Mouse (Mus musculus) midbrain, embryonic 14.5 days (tissue): ENCODE results near the gene Tead3. TPM values are rescaled to one million over a fixed set of nuclear protein-coding genes. Genes with fewer than 3 reads are reported as not detected.
A peak's percentile ranks its signal among the peaks of the same experiment; 100 is the strongest.
"Not testable (repeated sequence)": the region's sequence is repeated elsewhere in the genome, so short reads cannot be mapped to it uniquely, and the experiment has no call there.

Experiments used
- ATAC-seq: fragments of 200-750 bp; cut with Nextera tagmentation; 2 replicates; pipeline ENCODE4 v1.8.0; 2017; ENCODE audit warnings: moderate number of reproducible peaks, moderate library complexity; ENCODE audit not compliant: low FRiP score, low TSS enrichment
- DNase-seq: peaks from one replicate; pipeline ENCODE4 v3.0.0-alpha.2; 2015
- H3K27ac ChIP-seq: fragments of 300-500 bp; sonication (generic); replicated peaks from 2 replicates; pipeline ENCODE4 v1.5.1; 2014; ENCODE audit warnings: mild to moderate bottlenecking, low read depth, low read length, moderate library complexity
- H3K27me3 ChIP-seq: fragments of 300-500 bp; sonication (generic); 2 replicates; pipeline ENCODE4 v1.6.1; 2014; ENCODE audit warnings: low read length, control low read depth, mixed read lengths; ENCODE audit not compliant: control insufficient read depth, insufficient read depth
- H3K36me3 ChIP-seq: fragments of 300-500 bp; sonication (generic); 2 replicates; pipeline ENCODE4 v1.6.1; 2014; ENCODE audit warnings: low read length, control low read depth; ENCODE audit not compliant: control insufficient read depth, insufficient read depth
- H3K4me1 ChIP-seq: fragments of 300-500 bp; sonication (generic); 2 replicates; pipeline ENCODE4 v1.6.1; 2014; ENCODE audit warnings: mild to moderate bottlenecking, antibody characterized with exemption, low read length, control low read depth; ENCODE audit not compliant: control insufficient read depth, insufficient read depth
- H3K4me2 ChIP-seq: fragments of 300-500 bp; sonication (generic); 2 replicates; pipeline ENCODE4 v1.6.1; 2014; ENCODE audit warnings: mild to moderate bottlenecking, low read length, moderate library complexity
- H3K4me3 ChIP-seq: fragments of 300-500 bp; sonication (generic); replicated peaks from 2 replicates; pipeline ENCODE4 v1.5.1; 2014; ENCODE audit warnings: low read depth, low read length
- H3K9ac ChIP-seq: fragments of 300-500 bp; sonication (generic); replicated peaks from 2 replicates; pipeline ENCODE4 v1.6.1; 2014; ENCODE audit warnings: mild to moderate bottlenecking, low read length, moderate library complexity
- H3K9me3 ChIP-seq: fragments of 300-500 bp; sonication (generic); 2 replicates; pipeline ENCODE4 v1.6.1; 2016; ENCODE audit warnings: low read length, control low read depth, mixed read lengths; ENCODE audit not compliant: control insufficient read depth
- WGBS: fragments of 180-500 bp; shearing (Covaris S2); extraction: QIAGEN DNeasy Blood & Tissue Kit; methylation state at CpG from one replicate; pipeline ENCODE4 v1.1.7; 2014; 5-methylcytosine and 5-hydroxymethylcytosine counted together
- polyA plus RNA-seq: library from polyadenylated mRNA; unstranded; fragments of >200 nt; fragmentation: Nextera tagmentation; extraction: Ambion mirVana; gene quantifications from 2 replicates; pipeline ENCODE4 v1.2.1, GENCODE M21; 2014

Tead3 gene
- polyA plus RNA-seq, 1 experiment from 2014 or later, result 1.7 TPM

DNA sequence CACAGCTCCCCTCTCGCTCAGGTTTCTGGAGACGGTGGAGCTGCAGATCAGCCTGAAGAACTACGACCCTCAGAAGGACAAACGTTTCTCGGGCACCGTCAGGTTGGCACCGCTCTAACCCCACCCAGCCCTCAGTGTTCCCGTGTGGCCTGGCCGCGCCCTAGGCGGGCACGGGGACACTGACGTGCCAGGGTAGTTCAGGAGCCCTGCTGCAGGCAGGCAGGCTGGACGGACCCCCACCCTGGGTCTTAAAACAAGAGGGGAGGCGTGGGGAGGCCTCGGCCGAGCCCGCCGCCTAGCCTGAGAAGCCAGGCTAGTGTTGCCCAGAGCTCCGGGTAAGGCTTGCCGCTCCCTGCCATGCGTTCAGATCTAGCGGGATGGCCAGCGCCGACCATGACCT lies 21.7 kb downstream of the Tead3 start:
- WGBS, result under 1% methylated on average over 25 of the region's 25 CpGs
- ATAC-seq (peak; percentile 19), DNase-seq (no peak)
- H3K9me3 ChIP-seq, result no peaks in the 10 kb centered on the region
- H3K4me1 ChIP-seq, result peaks cover 15% of the 10 kb centered on the region
- H3K36me3 ChIP-seq, result peaks cover 37% of the 10 kb centered on the region
- H3K4me2 ChIP-seq, result peak overlapping the region; percentile 92
- H3K27ac ChIP-seq, result peak overlapping the region; percentile 95
- no peaks in the 10 kb centered on the region for H3K27me3 ChIP-seq
- H3K4me3 ChIP-seq, result peak overlapping the region; percentile 77
- H3K9ac ChIP-seq, result peak overlapping the region; percentile 94

DNA sequence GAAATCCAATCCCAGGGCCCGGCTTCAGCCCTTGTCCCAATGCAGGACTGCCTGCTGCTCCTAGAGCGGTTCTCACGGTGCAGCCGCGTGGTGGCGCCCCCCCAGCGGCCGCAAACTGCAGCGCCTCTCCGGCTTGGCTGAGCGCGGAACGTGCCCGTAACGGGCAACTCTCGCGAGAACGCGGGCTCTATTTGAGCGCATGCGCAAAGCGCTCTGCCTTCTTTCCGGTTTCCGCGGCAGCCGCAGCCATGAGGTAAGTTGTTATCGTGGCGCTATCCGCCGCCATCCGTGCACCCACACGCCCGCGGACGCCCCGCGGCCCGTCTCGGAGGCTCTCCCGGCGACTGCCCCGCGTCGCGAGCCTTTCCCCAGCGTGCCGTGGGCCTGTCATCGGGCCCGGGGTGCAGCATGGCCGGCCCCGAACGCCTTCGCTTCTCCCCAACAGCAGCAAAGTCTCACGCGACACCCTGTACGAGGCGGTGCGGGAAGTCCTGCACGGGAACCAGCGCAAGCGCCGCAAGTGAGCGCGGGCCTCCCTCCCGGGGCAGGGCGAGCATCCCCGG lies 22.2 kb downstream of the Tead3 start, which contains the start of gene Rpl10a:
Gene Rpl10a, plus strand, starts transcription at position 106 of the 563 bp plus-strand sequence.
- peak; percentile 99 for DNase-seq
- Histone ChIP-seq H3K4me1 (peaks cover 15% of the 10 kb centered on the region), H3K9ac (peak within 1 kb of the TSS; percentile 94), H3K9me3 (no peaks in the 10 kb centered on the region), H3K27me3 (no peaks in the 10 kb centered on the region), H3K4me2 (peak within 1 kb of the TSS; percentile 92), H3K4me3 (peak within 1 kb of the TSS; percentile 77), H3K27ac (peak within 1 kb of the TSS; percentile 95), H3K36me3 (peaks cover 39% of the 10 kb centered on the region)
- peak; percentile 91 for ATAC-seq
- WGBS, result under 1% methylated on average over 67 of the region's 67 CpGs

DNA sequence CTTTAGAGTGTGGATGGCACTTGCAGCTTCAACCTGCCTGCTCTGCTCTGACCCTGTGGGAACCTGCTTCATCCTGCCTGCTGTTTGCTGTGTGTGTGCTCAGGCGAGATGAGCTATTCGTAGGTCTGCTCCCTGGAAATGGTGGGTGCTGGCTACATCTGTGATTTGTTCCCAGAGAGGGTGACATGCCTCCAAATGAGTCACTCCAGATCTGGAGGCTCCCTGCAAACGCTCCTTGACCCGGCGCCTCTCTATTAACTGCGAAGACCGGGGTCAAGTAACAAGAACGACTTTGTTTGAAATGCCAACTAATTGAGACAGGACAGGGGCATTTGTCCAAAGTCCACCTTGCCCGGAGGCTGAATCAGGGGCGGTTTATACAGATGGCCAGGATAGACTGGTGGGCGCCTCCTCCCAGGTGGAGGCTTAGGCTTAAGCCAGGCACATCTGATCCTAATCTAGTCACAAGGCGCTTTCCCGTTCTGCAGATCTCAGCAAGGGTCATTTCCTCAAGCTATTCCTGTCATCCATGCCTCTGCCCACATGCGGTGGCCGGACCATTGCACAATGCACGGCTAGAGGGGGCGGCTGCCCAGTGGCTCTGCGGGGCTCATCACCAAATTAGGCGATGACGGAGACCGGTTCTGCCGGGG lies 22.8 kb downstream of the Tead3 start:
- ATAC-seq, result peak; percentile 53
- H3K9ac ChIP-seq, result peak overlapping the region; percentile 94
- H3K27ac ChIP-seq, result peak overlapping the region; percentile 95
- no peaks in the 10 kb centered on the region for H3K9me3 ChIP-seq
- DNase-seq, result no peak
- H3K36me3 ChIP-seq, result peaks cover 39% of the 10 kb centered on the region
- WGBS, result 8% methylated on average over 22 of the region's 22 CpGs
- H3K4me3 ChIP-seq, result peak overlapping the region; percentile 77
- peak overlapping the region; percentile 92 for H3K4me2 ChIP-seq
- H3K27me3 ChIP-seq, result no peaks in the 10 kb centered on the region
- H3K4me1 ChIP-seq, result peaks cover 15% of the 10 kb centered on the region

DNA sequence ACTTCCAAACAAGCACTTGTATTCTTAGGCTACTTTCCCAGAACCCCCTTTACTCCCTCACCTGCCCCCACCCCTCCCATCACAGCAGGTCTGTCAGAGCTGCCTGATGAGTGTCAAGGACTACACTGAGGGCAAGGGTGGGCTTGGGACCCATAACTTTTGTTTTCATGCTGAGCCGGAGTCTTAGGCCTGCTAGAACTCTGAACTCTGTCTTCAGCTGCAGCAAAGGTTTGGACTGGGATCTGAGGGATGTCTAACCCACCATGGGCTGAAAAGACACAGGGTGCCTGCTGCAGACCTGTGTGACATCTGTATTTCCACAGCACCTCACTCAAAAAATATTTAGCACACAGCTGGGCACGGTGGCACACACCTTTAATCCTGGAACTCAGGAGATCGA lies 23.7 kb downstream of the Tead3 start:
- Histone ChIP-seq H3K4me3 (no peak overlapping the region), H3K9me3 (no peaks in the 10 kb centered on the region), H3K9ac (no peak overlapping the region), H3K4me2 (no peak overlapping the region), H3K4me1 (peaks cover 15% of the 10 kb centered on the region), H3K27me3 (no peaks in the 10 kb centered on the region), H3K27ac (no peak overlapping the region), H3K36me3 (peaks cover 34% of the 10 kb centered on the region)
- DNase-seq (no peak), ATAC-seq (no peak)
- 94% methylated on average over 3 of the region's 3 CpGs for WGBS

DNA sequence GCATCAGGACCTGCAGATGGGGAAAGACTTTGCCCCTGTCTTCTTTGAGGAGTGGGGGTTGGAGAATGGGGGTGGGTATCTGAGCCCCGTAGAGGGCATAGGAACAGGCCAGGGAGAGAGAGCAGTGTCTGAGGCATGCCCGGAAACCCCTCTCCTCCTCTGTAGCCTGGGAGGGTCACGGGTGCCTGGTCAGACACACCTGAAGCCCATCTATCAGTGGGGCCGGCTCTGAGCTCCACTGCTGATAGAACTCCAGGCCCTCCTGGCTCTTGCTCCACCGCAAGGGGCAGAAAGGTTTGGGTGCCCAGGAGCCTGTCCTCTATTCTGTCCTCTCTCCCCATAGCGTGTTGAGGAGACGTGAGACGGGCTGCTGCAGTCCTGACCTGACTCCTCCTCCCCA lies 24.9 kb downstream of the Tead3 start:
- 96% methylated on average over 8 of the region's 8 CpGs for WGBS
- Histone ChIP-seq H3K9ac (no peak overlapping the region), H3K4me3 (no peak overlapping the region), H3K27ac (no peak overlapping the region), H3K4me1 (peaks cover 15% of the 10 kb centered on the region), H3K27me3 (no peaks in the 10 kb centered on the region), H3K36me3 (peaks cover 22% of the 10 kb centered on the region), H3K9me3 (no peaks in the 10 kb centered on the region), H3K4me2 (no peak overlapping the region)
- DNase-seq (no peak), ATAC-seq (no peak)

DNA sequence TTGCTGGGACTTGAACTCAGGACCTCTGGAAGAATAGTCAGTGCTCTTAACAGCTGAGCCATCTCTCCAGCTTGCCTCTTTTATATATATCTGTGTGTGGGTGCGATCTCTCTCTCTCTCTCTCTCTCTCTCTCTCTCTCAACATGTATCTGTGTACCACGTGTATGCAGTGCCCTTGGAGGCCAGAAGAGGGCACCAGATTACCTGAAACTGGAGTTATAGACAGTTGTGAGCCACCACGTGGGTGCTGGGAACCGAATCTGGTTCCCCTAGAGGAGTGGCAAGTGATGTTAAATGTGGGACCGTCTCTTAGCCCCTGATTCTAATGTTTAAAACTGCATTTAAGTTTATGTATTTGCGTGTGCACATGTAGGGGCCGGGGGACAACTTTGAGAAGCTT lies 26.2 kb downstream of the Tead3 start:
- H3K9me3 ChIP-seq, H3K27ac ChIP-seq, H3K4me1 ChIP-seq, H3K9ac ChIP-seq, H3K4me2 ChIP-seq, H3K4me3 ChIP-seq, ATAC-seq, H3K27me3 ChIP-seq, DNase-seq: not testable (repeated sequence)
- 95% methylated on average over 7 of the region's 7 CpGs for whole genome bisulfite sequencing
- peaks cover 17% of the 10 kb centered on the region; the same call in 1 of the 2 replicates for H3K36me3 ChIP-seq

DNA sequence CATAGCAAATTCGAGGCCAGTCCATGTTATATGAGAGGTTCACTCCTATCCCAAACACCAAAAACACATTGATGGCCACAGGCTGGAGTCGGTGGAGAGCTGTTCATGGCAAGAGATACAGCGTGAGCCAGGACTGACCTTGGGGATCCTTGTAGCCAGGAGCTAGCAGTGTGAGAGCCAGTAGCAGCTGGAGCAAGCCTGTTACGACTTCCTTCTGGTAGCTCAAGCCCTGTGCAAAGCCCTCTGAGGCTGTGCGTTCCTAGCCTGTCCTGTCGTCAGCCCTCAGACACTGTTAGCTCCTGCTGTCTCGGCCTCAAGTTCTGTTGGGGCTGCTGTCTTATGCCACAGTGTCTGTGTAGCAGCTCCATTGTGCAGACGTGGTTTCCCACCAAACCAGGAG lies 26.8 kb downstream of the Tead3 start:
- Histone ChIP-seq H3K9me3 (no peaks in the 10 kb centered on the region), H3K27me3 (no peaks in the 10 kb centered on the region), H3K27ac (no peak overlapping the region), H3K4me1 (peaks cover 6% of the 10 kb centered on the region; the same call in 1 of the 2 replicates), H3K9ac (no peak overlapping the region), H3K36me3 (peaks cover 22% of the 10 kb centered on the region), H3K4me2 (no peak overlapping the region), H3K4me3 (no peak overlapping the region)
- DNase-seq, result no peak
- 94% methylated on average over 8 of the region's 8 CpGs for WGBS
- ATAC-seq, result no peak

DNA sequence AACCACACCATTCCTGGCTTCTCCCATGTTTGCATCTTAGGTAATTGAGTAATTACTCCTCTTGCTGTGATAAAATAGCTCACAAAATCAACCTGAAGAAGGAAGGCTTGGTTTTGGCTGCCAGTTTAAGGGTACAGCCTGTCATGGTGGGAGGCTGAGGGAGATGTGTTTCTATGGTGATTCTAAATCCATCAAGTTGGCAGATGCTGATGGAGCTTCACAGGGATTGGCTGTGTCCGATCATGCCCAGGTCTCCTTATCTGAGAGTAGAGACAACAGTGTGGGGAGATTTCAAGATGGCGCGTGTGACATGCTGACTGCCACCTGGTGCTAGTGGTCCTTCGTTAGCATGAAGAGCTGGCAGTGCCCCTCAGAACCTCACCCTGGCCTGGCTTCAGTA lies 28.9 kb downstream of the Tead3 start:
- Histone ChIP-seq H3K4me2 (no peak overlapping the region), H3K9me3 (no peaks in the 10 kb centered on the region), H3K27me3 (no peaks in the 10 kb centered on the region), H3K9ac (no peak overlapping the region), H3K4me3 (no peak overlapping the region), H3K4me1 (no peaks in the 10 kb centered on the region), H3K36me3 (peaks cover 36% of the 10 kb centered on the region), H3K27ac (no peak overlapping the region)
- WGBS, result 96% methylated on average over 4 of the region's 4 CpGs
- DNase-seq, result no peak
- ATAC-seq, result no peak

DNA sequence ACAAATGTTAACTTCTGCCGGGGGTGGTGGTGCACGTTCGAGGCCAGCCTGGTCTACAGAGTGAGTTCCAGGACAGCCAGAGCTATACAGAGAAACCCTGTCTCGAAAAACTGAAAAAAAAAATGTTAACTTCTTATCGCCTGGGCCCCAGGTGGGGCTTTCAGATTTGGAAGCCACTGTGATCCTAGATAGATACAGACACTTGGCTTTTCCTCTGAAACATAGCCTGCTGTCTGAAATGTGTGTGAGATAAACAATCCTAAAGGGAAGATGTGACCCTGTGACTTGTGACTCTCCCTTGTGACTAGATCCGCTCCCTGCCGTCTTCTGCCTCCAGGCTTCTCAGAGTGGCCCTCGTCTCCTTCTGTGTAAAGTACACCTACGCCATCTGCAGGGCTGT lies 32.9 kb downstream of the Tead3 start:
- DNase-seq, result no peak
- H3K9me3 ChIP-seq, result no peaks in the 10 kb centered on the region
- H3K27ac ChIP-seq, result no peak overlapping the region
- no peak overlapping the region for H3K4me2 ChIP-seq
- H3K36me3 ChIP-seq, result peaks cover 34% of the 10 kb centered on the region
- H3K9ac ChIP-seq, result no peak overlapping the region
- peaks cover 10% of the 10 kb centered on the region; the same call in 1 of the 2 replicates for H3K4me1 ChIP-seq
- WGBS, result 84% methylated on average over 9 of the region's 9 CpGs
- H3K27me3 ChIP-seq, result no peaks in the 10 kb centered on the region
- no peak for ATAC-seq
- no peak overlapping the region for H3K4me3 ChIP-seq
